Mouse (Mus musculus): ENCODE data around the gene Abhd4.

DNA sequence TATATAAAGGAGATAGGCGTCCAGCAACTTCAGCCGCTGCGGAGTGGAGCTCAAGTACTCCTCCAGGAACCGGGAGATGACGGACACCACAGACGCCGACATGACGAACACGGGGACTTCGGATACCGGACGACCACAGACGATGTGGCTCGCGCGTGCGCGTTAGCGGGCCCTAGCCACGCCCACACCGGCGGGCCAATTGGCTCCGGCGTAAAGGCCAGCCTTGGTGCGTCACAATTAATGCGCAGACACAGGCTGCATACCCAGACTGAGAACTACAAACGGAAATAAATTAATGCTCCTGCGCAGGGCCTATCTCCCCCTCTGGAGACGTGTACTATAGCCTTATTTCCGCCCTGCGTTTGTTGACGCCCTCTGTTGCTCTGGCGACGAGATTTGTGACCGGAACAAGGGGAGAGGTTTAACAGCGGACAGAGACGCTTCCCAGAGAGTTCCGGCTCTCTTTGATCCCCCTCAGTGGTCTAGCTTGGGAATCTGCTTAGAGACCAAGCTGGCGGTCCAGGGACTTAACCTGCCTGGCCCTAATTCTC is at the start of gene Abhd4, which contains the start of gene Dad1:
- TF ChIP-seq CTCF (IDR thresholded peaks at IDR 0.05; ENCODE audit: control insufficient read depth, insufficient read depth, insufficient read length), result no peak
- no peak for TF ChIP-seq FOSL1 (IDR thresholded peaks at IDR 0.05; ENCODE audit: insufficient read depth, low read length, poor library complexity, severe bottlenecking)
- no peak for TF ChIP-seq MAX (IDR thresholded peaks at IDR 0.05)

All from C2C12 (cell line).